Mouse (Mus musculus) liver, postnatal 0 days (tissue): ENCODE measurements around the gene Krtap28-13. TPM values are rescaled to one million over a fixed set of nuclear protein-coding genes. Genes with fewer than 3 reads are reported as not detected.

ENCODE experiments used
- ATAC-seq: fragments of 200-750 bp; cut with Nextera tagmentation; 2 replicates; pipeline ENCODE4 v1.8.0; 2017; ENCODE audit warnings: mild to moderate bottlenecking, moderate library complexity
- DNase-seq: peaks from one replicate; pipeline ENCODE4 v3.0.0-alpha.2; 2016
- H3K27ac ChIP-seq: fragments of 300-500 bp; sonication (generic); 2 replicates; pipeline ENCODE4 v1.5.1; 2014; ENCODE audit warnings: antibody characterized with exemption, moderate library complexity, mild to moderate bottlenecking, low read depth
- H3K27me3 ChIP-seq: fragments of 300-500 bp; sonication (generic); 2 replicates; pipeline ENCODE4 v1.6.1; 2014; ENCODE audit warnings: low read length, control low read depth, mixed read lengths; ENCODE audit not compliant: insufficient read depth
- H3K36me3 ChIP-seq: fragments of 300-500 bp; sonication (generic); replicated peaks from 2 replicates; pipeline ENCODE4 v1.6.1; 2014; ENCODE audit warnings: mild to moderate bottlenecking, control low read depth, low read length, moderate library complexity, mixed read lengths; ENCODE audit not compliant: insufficient read depth
- H3K4me1 ChIP-seq: fragments of 300-500 bp; sonication (generic); 2 replicates; pipeline ENCODE4 v1.6.1; 2014; ENCODE audit warnings: antibody characterized with exemption, mild to moderate bottlenecking, control low read depth; ENCODE audit not compliant: insufficient read depth
- H3K4me2 ChIP-seq: fragments of 300-500 bp; sonication (generic); 2 replicates; pipeline ENCODE4 v1.6.1; 2014; ENCODE audit warnings: low read depth, mild to moderate bottlenecking, low read length, moderate library complexity, mixed read lengths
- H3K4me3 ChIP-seq: fragments of 300-500 bp; sonication (generic); 2 replicates; pipeline ENCODE4 v1.5.1; 2014; ENCODE audit warnings: low read depth, low read length
- H3K9ac ChIP-seq: fragments of 300-500 bp; sonication (generic); replicated peaks from 2 replicates; pipeline ENCODE4 v1.6.1; 2014; ENCODE audit warnings: mild to moderate bottlenecking, moderate library complexity
- H3K9me3 ChIP-seq: fragments of 300-500 bp; sonication (generic); 2 replicates; pipeline ENCODE4 v1.6.1; 2016; ENCODE audit warnings: mild to moderate bottlenecking, control low read depth, low read length, mixed read lengths
- CTCF ChIP-seq: sonication (generic); IDR thresholded peaks from 2 replicates; pipeline ENCODE4 v1.5.1; 2016; ENCODE audit warnings: antibody characterized with exemption, low read depth
- EP300 ChIP-seq: IDR thresholded peaks from 2 replicates; pipeline ENCODE4 v1.6.1; 2016; ENCODE audit warnings: antibody characterized with exemption, low read depth, mild to moderate bottlenecking
- WGBS: fragments of 180-500 bp; shearing (Covaris S2); extraction: QIAGEN DNeasy Blood & Tissue Kit; methylation state at CpG from one replicate; pipeline ENCODE4 v1.1.7; 2014; ENCODE audit not compliant: insufficient replicate concordance; 5-methylcytosine and 5-hydroxymethylcytosine counted together
- polyA plus RNA-seq: library from polyadenylated mRNA; unstranded; fragments of >200 nt; fragmentation: Nextera tagmentation; extraction: Ambion mirVana; gene quantifications from 2 replicates; pipeline ENCODE4 v1.2.1, GENCODE M21; 2015

Krtap28-13 gene
- polyA plus RNA-seq, 1 experiment from 2014 or later: not detected

- DNase-seq: no peak
- no peak for TF ChIP-seq CTCF
These were observed 38.9 kb downstream of the Krtap28-13 start for GRCm38 (mm10) chr1:83099580-83100137.

GRCm38 (mm10) chr1:83101891-83102290 lies 41.2 kb downstream of the Krtap28-13 start:
- TF ChIP-seq CTCF: no peak
- no peak for TF ChIP-seq EP300
- Histone ChIP-seq H3K4me2 (no peak overlapping the region), H3K4me1 (no peaks in the 10 kb centered on the region), H3K27ac (no peak overlapping the region), H3K9ac (no peak overlapping the region), H3K9me3 (no peaks in the 10 kb centered on the region), H3K4me3 (no peak overlapping the region), H3K36me3 (no peaks in the 10 kb centered on the region), H3K27me3 (no peaks in the 10 kb centered on the region)
- DNase-seq: no peak
- ATAC-seq: no peak
- WGBS: 59% methylated on average over 3 of the region's 3 CpGs

More at GRCm38 (mm10) chr1:83099580-83100137, 38.9 kb downstream of the Krtap28-13 start:
- no peaks in the 10 kb centered on the region for H3K36me3 ChIP-seq
- no peak overlapping the region for H3K4me3 ChIP-seq
- no peaks in the 10 kb centered on the region for H3K27me3 ChIP-seq
- 63% methylated on average over 7 of the region's 7 CpGs for WGBS
- no peak overlapping the region for H3K4me2 ChIP-seq
- no peak overlapping the region for H3K27ac ChIP-seq
- H3K9ac ChIP-seq: no peak overlapping the region
- no peaks in the 10 kb centered on the region for H3K4me1 ChIP-seq
- H3K9me3 ChIP-seq: no peaks in the 10 kb centered on the region
- no peak for ATAC-seq

GRCm38 (mm10) chr1:83105464-83105863 lies 44.7 kb downstream of the Krtap28-13 start:
- WGBS: 53% methylated on average over 1 of the region's 1 CpGs
- TF ChIP-seq EP300 (no peak), CTCF (no peak)
- no peak overlapping the region for H3K27ac ChIP-seq
- H3K4me2 ChIP-seq: no peak overlapping the region
- H3K4me1 ChIP-seq: no peaks in the 10 kb centered on the region
- no peaks in the 10 kb centered on the region for H3K9me3 ChIP-seq
- H3K36me3 ChIP-seq: no peaks in the 10 kb centered on the region
- no peak overlapping the region for H3K9ac ChIP-seq
- ATAC-seq (no peak), DNase-seq (no peak)
- H3K4me3 ChIP-seq: no peak overlapping the region
- H3K27me3 ChIP-seq: no peaks in the 10 kb centered on the region

GRCm38 (mm10) chr1:83107410-83107978 lies 46.8 kb downstream of the Krtap28-13 start:
- no peaks in the 10 kb centered on the region for H3K9me3 ChIP-seq
- DNase-seq (no peak), ATAC-seq (no peak)
- no peak overlapping the region for H3K4me3 ChIP-seq
- 68% methylated on average over 5 of the region's 5 CpGs for WGBS
- no peaks in the 10 kb centered on the region for H3K36me3 ChIP-seq
- no peaks in the 10 kb centered on the region for H3K4me1 ChIP-seq
- no peak overlapping the region for H3K4me2 ChIP-seq
- no peak overlapping the region for H3K9ac ChIP-seq
- no peaks in the 10 kb centered on the region for H3K27me3 ChIP-seq
- TF ChIP-seq CTCF (no peak), EP300 (no peak)
- no peak overlapping the region for H3K27ac ChIP-seq

GRCm38 (mm10) chr1:83110992-83111391 lies 50.3 kb downstream of the Krtap28-13 start:
- Histone ChIP-seq H3K36me3 (no peaks in the 10 kb centered on the region), H3K4me1 (no peaks in the 10 kb centered on the region), H3K4me3 (no peak overlapping the region), H3K4me2 (no peak overlapping the region), H3K27ac (no peak overlapping the region), H3K9me3 (no peaks in the 10 kb centered on the region), H3K9ac (no peak overlapping the region), H3K27me3 (no peaks in the 10 kb centered on the region)
- ATAC-seq: no peak
- no peak for DNase-seq
- no peak for TF ChIP-seq CTCF
- TF ChIP-seq EP300: no peak

Other genes with a start within 250 kb of the Krtap28-13 start
- 12.2 and 14.2 TPM in 2 replicates for gene Agfg1, start 221.4 kb upstream of the Krtap28-13 start, polyA plus RNA-seq
- not detected in 2 replicates for gene A030005L19Rik, start 147.6 kb upstream of the Krtap28-13 start, polyA plus RNA-seq
- not detected in 2 replicates for gene A030014E15Rik, start 136.0 kb upstream of the Krtap28-13 start, polyA plus RNA-seq
- not detected in 2 replicates for gene Gm6217, start 129.5 kb upstream of the Krtap28-13 start, polyA plus RNA-seq
- not detected in 2 replicates for gene A030003K21Rik, start 117.5 kb upstream of the Krtap28-13 start, polyA plus RNA-seq
- gene Gm7544, start 104.9 kb upstream of the Krtap28-13 start, polyA plus RNA-seq: not detected in 2 replicates
- gene Gm47955, start 100.6 kb upstream of the Krtap28-13 start, polyA plus RNA-seq: not detected in 2 replicates
- not detected in 2 replicates for gene Gm47959, start 60.4 kb upstream of the Krtap28-13 start, polyA plus RNA-seq
- gene Slc19a3, start 22.5 kb upstream of the Krtap28-13 start, polyA plus RNA-seq: not detected in 2 replicates
- gene Krtap28-10, start 18.4 kb upstream of the Krtap28-13 start, polyA plus RNA-seq: not detected in 2 replicates
- gene Gm47969, start 16.0 kb upstream of the Krtap28-13 start, polyA plus RNA-seq: not detected in 2 replicates
- not detected in 2 replicates for gene A030005K14Rik, start 1.6 kb upstream of the Krtap28-13 start, polyA plus RNA-seq
- gene Ccl20, start 55.8 kb downstream of the Krtap28-13 start, polyA plus RNA-seq: not detected in 2 replicates
- gene Daw1, start 98.8 kb downstream of the Krtap28-13 start, polyA plus RNA-seq: not detected in 2 replicates